Mouse (Mus musculus): Measurements from ENCODE around the gene Spata7. TPM values are rescaled to one million over a fixed set of nuclear protein-coding genes. Genes with fewer than 3 reads are reported as not detected.

The Spata7 gene
- total and polyA plus RNA-seq, 3 experiments, result 8.2 to 27.5 (median 21.0) TPM

DNA sequence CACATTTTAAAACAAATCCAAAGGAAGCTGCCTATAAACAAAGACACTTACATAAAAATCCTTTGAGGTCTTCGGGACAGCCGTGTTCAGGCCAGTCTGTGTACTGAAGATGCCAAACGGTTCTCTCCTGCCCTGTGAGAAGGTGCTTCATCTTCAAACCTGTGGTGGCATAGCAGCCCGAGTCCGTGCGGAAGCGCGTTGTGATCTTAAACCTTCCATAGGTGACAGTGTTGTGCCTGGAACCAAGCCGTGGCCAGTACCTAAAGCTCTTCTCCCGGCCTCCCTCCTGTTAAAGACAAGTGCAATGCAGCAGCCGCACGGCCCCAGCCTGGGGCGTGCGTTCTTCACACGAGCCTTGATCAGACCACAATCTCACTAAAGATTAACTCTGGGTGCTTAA lies 51.9 kb downstream of the Spata7 start:
- TF ChIP-seq CTCF (IDR thresholded peaks at IDR 0.05; ENCODE audit: low read depth, low read length) (no peak), GATA2 (IDR thresholded peaks at IDR 0.05; ENCODE audit: borderline replicate concordance, low read depth, low read length) (no peak), TAL1 (conservative IDR thresholded peaks at IDR 0.05; ENCODE audit: low read depth, low read length) (no peak), GATA1 (IDR thresholded peaks at IDR 0.05; ENCODE audit: borderline replicate concordance, low read length) (no peak), POLR2AphosphoS5 (IDR thresholded peaks at IDR 0.05; ENCODE audit: insufficient replicate concordance, low read depth, low read length) (no peak)
- DNase-seq (ENCODE audit: low spot score) (no peak), ATAC-seq (ENCODE audit: extremely low read depth, insufficient number of reproducible peaks, low FRiP score, poor library complexity, severe bottlenecking) (no peak)
- Histone ChIP-seq H3K36me3 (replicated peaks) (peaks cover 70% of the 10 kb centered on the region), H3K9me3 (replicated peaks) (no peaks in the 10 kb centered on the region), H3K4me1 (ENCODE audit: insufficient read depth, low read depth, low read length) (peaks cover 2% of the 10 kb centered on the region), H3K27me3 (ENCODE audit: insufficient read depth, low read length) (no peaks in the 10 kb centered on the region), H3K4me3 (ENCODE audit: low read depth, low read length) (no peak overlapping the region)

DNA sequence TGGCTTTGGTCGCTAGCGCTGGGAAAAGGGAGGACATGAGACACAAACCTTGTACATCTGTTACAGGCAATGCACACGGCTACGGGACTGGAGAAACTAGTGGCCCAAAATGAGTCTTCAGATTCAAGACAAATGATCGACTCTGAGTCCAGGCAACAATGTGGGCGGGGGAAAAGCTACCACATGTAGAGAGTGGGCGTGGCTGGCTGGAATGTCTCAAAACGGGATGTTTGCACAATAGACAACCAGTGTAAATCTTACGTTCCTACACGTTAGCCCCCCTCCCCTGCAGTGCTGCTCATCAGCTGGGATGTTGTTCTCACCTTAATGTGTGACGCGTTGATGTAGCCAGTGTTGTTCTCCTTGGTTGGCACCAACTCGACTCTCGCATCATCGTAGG lies 54.2 kb downstream of the Spata7 start:
- ATAC-seq (ENCODE audit: extremely low read depth, insufficient number of reproducible peaks, low FRiP score, poor library complexity, severe bottlenecking) (no peak), DNase-seq (ENCODE audit: low spot score) (no peak)
- H3K4me1 ChIP-seq (ENCODE audit: insufficient read depth, low read depth, low read length), result peaks cover 3% of the 10 kb centered on the region
- no peak overlapping the region for H3K4me3 ChIP-seq (ENCODE audit: low read depth, low read length)
- H3K9me3 ChIP-seq (replicated peaks), result no peaks in the 10 kb centered on the region
- H3K36me3 ChIP-seq (replicated peaks), result peaks cover 83% of the 10 kb centered on the region
- TF ChIP-seq GATA1 (IDR thresholded peaks at IDR 0.05; ENCODE audit: borderline replicate concordance, low read length) (no peak), POLR2AphosphoS5 (IDR thresholded peaks at IDR 0.05; ENCODE audit: insufficient replicate concordance, low read depth, low read length) (no peak), GATA2 (IDR thresholded peaks at IDR 0.05; ENCODE audit: borderline replicate concordance, low read depth, low read length) (no peak), CTCF (IDR thresholded peaks at IDR 0.05; ENCODE audit: low read depth, low read length) (no peak), TAL1 (conservative IDR thresholded peaks at IDR 0.05; ENCODE audit: low read depth, low read length) (no peak)
- no peaks in the 10 kb centered on the region for H3K27me3 ChIP-seq (ENCODE audit: insufficient read depth, low read length)

DNA sequence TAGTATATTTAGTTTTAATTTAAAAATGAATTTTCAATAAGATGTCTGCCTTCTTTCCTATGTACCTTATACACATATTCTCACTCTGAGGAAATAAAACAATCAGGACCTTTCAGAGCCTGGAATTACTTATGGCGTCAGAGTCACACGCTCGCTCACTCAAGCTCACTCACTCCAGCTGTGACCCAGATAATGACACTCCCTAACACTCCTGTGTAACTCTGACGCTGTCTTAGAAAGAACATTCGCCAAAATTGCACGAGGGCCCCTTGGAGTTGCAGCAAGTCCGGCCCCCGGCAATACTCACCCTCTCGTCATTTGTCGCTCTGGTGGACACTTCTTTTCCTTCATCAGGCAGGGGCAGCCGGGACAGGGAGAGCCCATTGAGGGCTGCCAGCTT lies 55.2 kb downstream of the Spata7 start:
- Histone ChIP-seq H3K4me1 (ENCODE audit: insufficient read depth, low read depth, low read length) (peaks cover 3% of the 10 kb centered on the region), H3K27me3 (ENCODE audit: insufficient read depth, low read length) (no peaks in the 10 kb centered on the region), H3K9me3 (replicated peaks) (no peaks in the 10 kb centered on the region), H3K36me3 (replicated peaks) (peaks cover 87% of the 10 kb centered on the region), H3K4me3 (ENCODE audit: low read depth, low read length) (no peak overlapping the region)
- no peak for ATAC-seq (ENCODE audit: extremely low read depth, insufficient number of reproducible peaks, low FRiP score, poor library complexity, severe bottlenecking)
- no peak for DNase-seq (ENCODE audit: low spot score)
- TF ChIP-seq GATA2 (IDR thresholded peaks at IDR 0.05; ENCODE audit: borderline replicate concordance, low read depth, low read length) (no peak), CTCF (IDR thresholded peaks at IDR 0.05; ENCODE audit: low read depth, low read length) (no peak), GATA1 (IDR thresholded peaks at IDR 0.05; ENCODE audit: borderline replicate concordance, low read length) (no peak), TAL1 (conservative IDR thresholded peaks at IDR 0.05; ENCODE audit: low read depth, low read length) (no peak), POLR2AphosphoS5 (IDR thresholded peaks at IDR 0.05; ENCODE audit: insufficient replicate concordance, low read depth, low read length) (no peak)

DNA sequence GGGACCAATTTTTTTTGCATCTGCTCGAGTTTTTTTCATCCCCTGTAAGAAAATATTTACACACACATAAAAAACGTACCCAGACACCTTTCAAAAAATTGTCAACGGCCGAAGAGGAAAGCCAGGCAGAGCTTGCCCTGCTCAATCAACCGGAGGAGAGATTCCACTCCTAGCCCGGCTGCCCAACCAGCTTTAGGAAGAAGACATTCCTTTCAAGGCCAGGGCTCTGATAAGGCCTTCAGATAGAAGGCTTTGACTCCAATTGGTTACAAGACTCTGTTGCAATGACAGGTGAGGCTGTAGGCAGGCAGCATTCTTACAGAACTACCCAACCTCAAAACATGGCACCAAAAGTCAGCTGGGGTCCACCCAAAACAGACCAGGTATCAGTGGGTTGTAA lies 55.6 kb downstream of the Spata7 start:
- H3K27me3 ChIP-seq (ENCODE audit: insufficient read depth, low read length), result no peaks in the 10 kb centered on the region
- no peak for TF ChIP-seq GATA1 (IDR thresholded peaks at IDR 0.05; ENCODE audit: borderline replicate concordance, low read length)
- TF ChIP-seq POLR2AphosphoS5 (IDR thresholded peaks at IDR 0.05; ENCODE audit: insufficient replicate concordance, low read depth, low read length), result no peak
- TF ChIP-seq GATA2 (IDR thresholded peaks at IDR 0.05; ENCODE audit: borderline replicate concordance, low read depth, low read length), result no peak
- TF ChIP-seq TAL1 (conservative IDR thresholded peaks at IDR 0.05; ENCODE audit: low read depth, low read length), result no peak
- no peak for TF ChIP-seq CTCF (IDR thresholded peaks at IDR 0.05; ENCODE audit: low read depth, low read length)
- no peak for ATAC-seq (ENCODE audit: extremely low read depth, insufficient number of reproducible peaks, low FRiP score, poor library complexity, severe bottlenecking)
- no peak for DNase-seq (ENCODE audit: low spot score)
- H3K4me1 ChIP-seq (ENCODE audit: insufficient read depth, low read depth, low read length), result peaks cover 3% of the 10 kb centered on the region
- peaks cover 87% of the 10 kb centered on the region for H3K36me3 ChIP-seq (replicated peaks)
- no peaks in the 10 kb centered on the region for H3K9me3 ChIP-seq (replicated peaks)
- no peak overlapping the region for H3K4me3 ChIP-seq (ENCODE audit: low read depth, low read length)

DNA sequence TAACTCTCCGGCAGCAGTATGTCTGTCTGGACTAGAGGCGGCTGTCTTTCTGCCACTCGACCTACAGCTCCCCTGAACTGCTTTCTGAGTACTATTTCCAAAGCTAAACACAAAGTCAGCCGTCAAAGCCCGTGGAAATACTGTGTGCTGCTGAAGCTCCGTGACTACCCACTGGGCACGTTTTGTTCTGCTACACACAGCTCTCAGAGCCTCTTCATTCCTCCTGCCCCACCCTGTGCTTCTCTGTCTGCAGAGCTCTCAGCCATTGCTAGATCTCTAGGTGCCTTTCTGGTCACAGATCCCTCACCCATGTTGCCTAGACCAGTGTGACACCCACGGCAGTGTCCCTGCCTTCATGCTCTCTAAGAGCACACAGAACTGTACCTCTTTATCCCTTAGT lies 62.3 kb downstream of the Spata7 start:
- DNase-seq (ENCODE audit: low spot score) (no peak), ATAC-seq (ENCODE audit: extremely low read depth, insufficient number of reproducible peaks, low FRiP score, poor library complexity, severe bottlenecking) (no peak)
- H3K4me3 ChIP-seq (ENCODE audit: low read depth, low read length), result no peak overlapping the region
- H3K4me1 ChIP-seq (ENCODE audit: insufficient read depth, low read depth, low read length), result peaks cover 3% of the 10 kb centered on the region
- no peaks in the 10 kb centered on the region for H3K27me3 ChIP-seq (ENCODE audit: insufficient read depth, low read length)
- H3K36me3 ChIP-seq (replicated peaks), result peaks cover 82% of the 10 kb centered on the region
- H3K9me3 ChIP-seq (replicated peaks), result no peaks in the 10 kb centered on the region
- TF ChIP-seq CTCF (IDR thresholded peaks at IDR 0.05; ENCODE audit: low read depth, low read length), result no peak
- no peak for TF ChIP-seq POLR2AphosphoS5 (IDR thresholded peaks at IDR 0.05; ENCODE audit: insufficient replicate concordance, low read depth, low read length)
- TF ChIP-seq GATA1 (IDR thresholded peaks at IDR 0.05; ENCODE audit: borderline replicate concordance, low read length), result no peak
- no peak for TF ChIP-seq TAL1 (conservative IDR thresholded peaks at IDR 0.05; ENCODE audit: low read depth, low read length)
- TF ChIP-seq GATA2 (IDR thresholded peaks at IDR 0.05; ENCODE audit: borderline replicate concordance, low read depth, low read length), result no peak

DNA sequence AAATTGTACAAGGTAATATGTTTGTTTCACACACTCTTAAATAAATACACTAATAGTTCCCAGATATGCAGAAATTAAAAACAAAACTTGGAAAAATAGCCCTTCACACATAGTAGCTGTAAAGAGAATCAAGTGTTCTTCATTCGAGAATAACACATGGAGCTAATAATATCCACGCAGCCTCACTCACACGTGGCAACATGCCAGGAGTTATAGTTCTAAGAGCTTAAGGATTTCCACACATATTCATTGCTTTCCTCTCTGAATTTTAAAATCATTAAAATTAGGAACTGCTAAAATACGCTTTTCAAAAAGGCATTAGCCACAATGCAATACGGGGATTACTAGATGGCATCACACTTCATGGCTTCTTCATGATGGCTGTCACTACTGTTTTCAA lies 69.2 kb downstream of the Spata7 start:
- ATAC-seq (ENCODE audit: extremely low read depth, insufficient number of reproducible peaks, low FRiP score, poor library complexity, severe bottlenecking) (no peak), DNase-seq (ENCODE audit: low spot score) (no peak)
- H3K4me1 ChIP-seq (ENCODE audit: insufficient read depth, low read depth, low read length), result no peaks in the 10 kb centered on the region
- no peak overlapping the region for H3K4me3 ChIP-seq (ENCODE audit: low read depth, low read length)
- TF ChIP-seq TAL1 (conservative IDR thresholded peaks at IDR 0.05; ENCODE audit: low read depth, low read length) (no peak), POLR2AphosphoS5 (IDR thresholded peaks at IDR 0.05; ENCODE audit: insufficient replicate concordance, low read depth, low read length) (no peak), GATA1 (IDR thresholded peaks at IDR 0.05; ENCODE audit: borderline replicate concordance, low read length) (no peak), CTCF (IDR thresholded peaks at IDR 0.05; ENCODE audit: low read depth, low read length) (no peak), GATA2 (IDR thresholded peaks at IDR 0.05; ENCODE audit: borderline replicate concordance, low read depth, low read length) (no peak)
- peaks cover 63% of the 10 kb centered on the region for H3K36me3 ChIP-seq (replicated peaks)
- H3K9me3 ChIP-seq (replicated peaks), result no peaks in the 10 kb centered on the region
- H3K27me3 ChIP-seq (ENCODE audit: insufficient read depth, low read length), result no peaks in the 10 kb centered on the region
